Mouse (Mus musculus) left cerebral cortex, postnatal 25 days (tissue): ENCODE results near the gene Lats2. TPM values are rescaled to one million over a fixed set of nuclear protein-coding genes. Genes with fewer than 3 reads are reported as not detected.
A peak's percentile ranks its signal among the peaks of the same experiment; 100 is the strongest.
"Not testable (repeated sequence)": the region's sequence is repeated elsewhere in the genome, so short reads cannot be mapped to it uniquely, and the experiment has no call there.

ENCODE experiments used
- DNase-seq, 2 experiments: peaks; one replicate each; pipeline ENCODE4 v3.0.0; 2022; ENCODE audit warnings: low spot score in 2 of 2, mixed read lengths in 1 of 2
- intact Hi-C: fragments of 180-260 bp; cut with DNase I; formaldehyde crosslinking; loops from one replicate; pipeline ENCODE4 v1.15.1; 2025
- microRNA-seq, 2 experiments: library from miRNA; unstranded; fragments of <30 nt; microRNA quantifications; one replicate each; pipeline ENCODE4 v1.2.0; 2022
- total RNA-seq, 2 experiments: library from RNA; stranded (reverse); gene quantifications; 2 replicates each; pipeline ENCODE4 v1.2.3; 2021

Lats2 gene
- total RNA-seq, 2 experiments from 2014 or later: 14.2 to 15.4 TPM

- DNase-seq: peak in 1 of 2 experiments; percentile 4
- intact Hi-C loops: no loop called here
Observed at GRCm38 (mm10) chr14:57664311-57664821, 93.8 kb downstream of the Lats2 start.

- intact Hi-C loops: no loop called here
- no peak for DNase-seq
Observed at GRCm38 (mm10) chr14:57663630-57664029, 94.6 kb downstream of the Lats2 start.

- no peak for DNase-seq
- intact Hi-C loops: no loop called here
Observed at GRCm38 (mm10) chr14:57658301-57658700, 99.9 kb downstream of the Lats2 start.

- no peak for DNase-seq
Observed at GRCm38 (mm10) chr14:57657500-57657899, 100.7 kb downstream of the Lats2 start.

GRCm38 (mm10) chr14:57656519-57656918 lies 101.7 kb downstream of the Lats2 start:
- intact Hi-C loops, DNase-seq: not testable (repeated sequence)

More at GRCm38 (mm10) chr14:57657500-57657899, 100.7 kb downstream of the Lats2 start:
- intact Hi-C loops: no loop called here

GRCm38 (mm10) chr14:57649501-57649900 lies 108.7 kb downstream of the Lats2 start:
- intact Hi-C loops: no loop called here

GRCm38 (mm10) chr14:57646155-57646554 lies 112.0 kb downstream of the Lats2 start:
- DNase-seq: no peak
- intact Hi-C loops: no loop called here

More at GRCm38 (mm10) chr14:57649501-57649900, 108.7 kb downstream of the Lats2 start:
- no peak for DNase-seq

Small RNAs within 50 kb of the gene (microRNA-seq; reads per million reads assigned to microRNA genes)
- gene Mir3077: 0.99 to 6.0 reads per million in 2 experiments

Other genes with a start within 250 kb of the Lats2 start
- 10 to 100 TPM; 15.2 to 15.8 TPM for gene Il17d, start 233.6 kb downstream of the Lats2 start, total RNA-seq
- 10 to 100 TPM; 35.8 to 36.3 TPM for gene Eef1akmt1, start 186.8 kb downstream of the Lats2 start, total RNA-seq
- gene Xpo4, start 93.0 kb downstream of the Lats2 start, total RNA-seq: 10 to 100 TPM; 13.1 to 13.3 TPM
- under 1 TPM; 0.76 to 0.83 TPM for gene Gm49361, start 12.3 kb downstream of the Lats2 start, total RNA-seq
- 10 to 100 TPM; 38.6 to 45.7 TPM for gene Sap18, start 39.8 kb upstream of the Lats2 start, total RNA-seq
- 1 to 10 TPM in 1 of 2 experiments, under 1 TPM in 1; 0.80 to 1.3 TPM for gene Ska3, start 67.8 kb upstream of the Lats2 start, total RNA-seq
- gene Mrpl57, start 67.8 kb upstream of the Lats2 start, total RNA-seq: 10 to 100 TPM; 67.6 to 69.8 TPM
- 10 to 100 TPM; 29.6 to 31.2 TPM for gene Zdhhc20, start 131.9 kb upstream of the Lats2 start, total RNA-seq
- 10 to 100 TPM; 22.3 to 29.0 TPM for gene Micu2, start 240.9 kb upstream of the Lats2 start, total RNA-seq